Mouse (Mus musculus): ENCODE data around the gene Rpusd4. TPM values are rescaled to one million over a fixed set of nuclear protein-coding genes. Genes with fewer than 3 reads are reported as not detected.

The Rpusd4 gene
- polyA plus RNA-seq (2012; rRNA removed), result 9.1 and 10.5 TPM in 2 replicates

GRCm38 (mm10) chr9:35267146-35267975 lies at the start of gene Rpusd4, which contains the start of gene Fam118b:
Gene Rpusd4, plus strand, starts transcription at chr9:35267865.
Gene Fam118b, minus strand, starts transcription at chr9:35267805.

Other genes with a start within 250 kb of the Rpusd4 start
- gene St3gal4, start 148.6 kb upstream of the Rpusd4 start, polyA plus RNA-seq (2012; rRNA removed), result 4.8 and 7.2 TPM in 2 replicates
- 35.7 and 39.0 TPM in 2 replicates for gene Dcps, start 91.8 kb upstream of the Rpusd4 start, polyA plus RNA-seq (2012; rRNA removed)
- gene Srpr, start 67.7 kb upstream of the Rpusd4 start, polyA plus RNA-seq (2012; rRNA removed), result 28.9 and 31.4 TPM in 2 replicates
- gene Tirap, start 67.6 kb upstream of the Rpusd4 start, polyA plus RNA-seq (2012; rRNA removed), result 2.6 and 3.5 TPM in 2 replicates
- gene Foxred1, start 56.8 kb upstream of the Rpusd4 start, polyA plus RNA-seq (2012; rRNA removed), result 17.2 and 20.6 TPM in 2 replicates
- 6.3 and 7.7 TPM in 2 replicates for gene Fam118b, start 60 bp upstream of the Rpusd4 start, polyA plus RNA-seq (2012; rRNA removed)
- gene Cdon, start 153.3 kb downstream of the Rpusd4 start, polyA plus RNA-seq (2012; rRNA removed), result 0.47 and 0.93 TPM in 2 replicates

Data from liver, embryonic 14 days (tissue).